Mouse (Mus musculus) common myeloid progenitor, adult 5-6 weeks (primary cell): ENCODE data around the gene Stac2. TPM values are rescaled to one million over a fixed set of nuclear protein-coding genes. Genes with fewer than 3 reads are reported as not detected.
A peak's percentile ranks its signal among the peaks of the same experiment; 100 is the strongest.

Experiments
- ATAC-seq: replicated peaks from 2 replicates; pipeline ENCODE4 v1.8.0; 2016; ENCODE audit warnings: low read depth, mild to moderate bottlenecking, moderate TSS enrichment, inconsistent platforms; ENCODE audit not compliant: poor library complexity, severe bottlenecking
- total RNA-seq: library from RNA; stranded (forward); fragments of 200-1000, 187-1606 nt; gene quantifications from 2 replicates; pipeline ENCODE4 v1.2.3, GENCODE M21; 2017

The Stac2 gene
- total RNA-seq, 1 experiment from 2014 or later, result not detected

DNA sequence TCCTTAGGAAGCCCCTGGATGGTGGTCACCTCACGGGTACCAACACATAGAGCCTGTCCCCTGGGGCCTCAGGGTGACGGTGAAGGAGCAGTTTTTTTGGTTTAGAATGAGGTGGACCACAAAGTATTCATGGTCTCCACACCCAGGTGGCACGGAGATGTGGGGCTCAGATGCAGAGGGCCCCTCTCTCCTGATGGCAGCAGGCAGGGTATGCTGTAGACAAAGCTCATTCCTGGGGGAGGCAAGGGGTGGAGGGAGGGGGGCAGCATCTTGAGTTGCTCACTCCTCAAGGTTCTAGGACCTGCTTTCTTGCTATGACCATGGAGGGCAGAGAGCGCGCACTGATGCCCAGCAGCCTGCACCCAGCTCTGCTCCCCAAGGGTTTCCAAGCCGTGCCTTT is 51.3 kb downstream of the Stac2 start:
- ATAC-seq, result no peak

DNA sequence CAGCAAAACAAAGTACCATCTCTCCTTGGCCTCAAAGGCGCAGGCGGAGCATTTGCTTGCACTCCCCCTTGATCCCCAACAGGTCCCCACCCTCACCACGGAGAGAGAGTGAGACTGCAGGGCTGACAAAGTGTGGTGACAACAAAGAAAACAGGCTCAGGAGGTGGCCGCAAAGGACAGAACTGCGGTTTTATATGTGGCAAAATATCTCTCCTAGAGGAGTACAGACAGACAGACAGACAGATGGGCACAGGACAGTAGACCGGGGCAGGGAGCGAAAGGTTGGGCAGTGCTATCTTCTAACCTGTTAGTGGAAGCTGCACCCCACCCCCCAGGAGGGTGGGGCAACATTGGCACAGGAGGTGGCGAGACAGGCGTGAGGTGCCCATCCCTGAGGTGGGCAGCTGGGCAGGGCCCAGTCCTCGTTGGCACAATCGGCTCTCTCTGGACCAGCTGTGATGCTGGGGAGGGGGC is 51.9 kb downstream of the Stac2 start:
- no peak for ATAC-seq

DNA sequence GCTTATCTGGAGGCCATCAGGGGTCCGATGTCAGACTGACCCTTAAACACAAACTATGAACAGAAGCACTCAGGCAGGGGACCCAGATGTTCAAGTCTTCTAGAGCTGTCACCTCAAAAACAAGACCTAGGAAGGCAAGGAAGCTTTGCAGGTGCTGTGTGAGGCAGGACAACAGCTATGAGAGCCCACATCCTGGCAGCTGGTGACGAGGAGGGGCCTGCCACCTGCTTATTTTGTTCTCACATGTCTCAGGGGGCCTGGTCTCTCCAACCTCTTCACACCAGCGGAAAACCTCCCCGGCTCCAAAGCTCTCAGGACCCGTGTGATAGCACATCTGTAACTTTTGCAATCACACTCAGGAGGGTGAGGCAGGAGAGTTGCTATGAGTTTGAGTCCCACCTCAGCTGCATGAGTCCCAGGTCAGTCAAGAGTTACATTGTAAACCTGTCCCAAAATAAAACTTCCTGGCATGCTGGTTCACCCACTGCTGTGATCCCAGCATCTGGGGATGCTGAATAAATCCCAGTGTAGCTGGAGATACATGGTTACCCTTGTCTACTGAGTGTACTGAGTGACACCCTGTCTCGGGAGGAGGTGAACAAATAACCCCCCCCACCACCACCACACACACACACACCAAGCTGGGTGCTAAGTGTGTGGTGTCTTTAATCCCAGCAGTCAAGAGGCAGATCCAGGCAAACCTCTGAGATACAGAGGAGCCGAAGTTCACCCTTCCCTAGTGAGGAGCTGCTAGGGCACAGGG is 52.7 kb downstream of the Stac2 start:
- no peak for ATAC-seq

DNA sequence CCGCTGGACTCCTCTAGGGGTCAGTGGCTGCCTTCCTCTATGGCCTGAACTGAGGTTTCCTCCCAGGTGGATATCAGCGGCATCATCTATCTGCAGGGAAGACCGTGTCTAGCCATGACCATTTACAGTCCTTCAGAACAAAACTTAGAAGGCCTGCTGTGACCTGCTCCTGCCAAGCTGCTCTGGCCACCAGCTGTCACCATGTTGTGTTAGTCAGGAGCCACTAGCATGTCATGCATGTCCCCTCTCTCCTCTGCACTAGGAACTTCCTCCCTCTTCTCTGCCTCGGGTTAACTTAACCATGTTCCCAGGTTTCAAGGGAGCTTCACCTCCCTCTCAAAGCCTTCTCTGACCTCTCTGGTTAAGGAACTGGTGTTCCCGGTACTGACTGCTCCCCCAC is 53.5 kb downstream of the Stac2 start:
- ATAC-seq, result no peak

DNA sequence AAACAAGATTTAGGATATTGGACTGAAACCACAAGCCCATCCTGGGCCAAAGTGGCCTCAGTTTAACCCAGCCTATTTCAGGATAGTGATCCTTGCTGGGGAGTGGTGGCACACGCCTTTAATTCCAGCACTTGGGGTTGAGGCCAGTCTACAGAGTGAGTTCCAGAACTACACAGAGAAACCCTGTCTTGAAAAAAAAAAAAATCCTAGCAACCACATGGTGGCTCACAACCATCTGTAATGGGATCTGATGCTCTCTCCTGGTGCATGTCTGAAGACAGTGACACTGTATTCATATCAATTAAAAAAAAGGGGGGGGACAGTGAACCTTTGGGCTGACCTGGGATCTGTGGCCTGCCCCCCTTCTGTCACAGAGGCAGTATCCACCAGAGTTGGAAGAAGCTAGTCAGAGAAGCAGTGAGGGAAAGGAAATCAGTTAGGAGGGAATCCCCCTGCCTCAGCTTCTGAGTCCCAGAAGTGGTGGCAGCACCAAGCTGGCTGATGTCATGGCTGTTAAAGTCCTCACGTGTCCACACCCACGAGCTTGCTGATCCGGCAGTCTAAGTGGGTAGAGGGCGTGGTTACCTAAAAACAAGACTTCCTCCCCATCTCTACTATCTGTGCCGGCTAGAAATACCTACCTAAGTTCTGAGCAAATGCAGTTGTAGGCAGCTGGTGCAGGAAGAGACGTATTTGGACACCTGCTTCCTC is 54.2 kb downstream of the Stac2 start:
- no peak for ATAC-seq

DNA sequence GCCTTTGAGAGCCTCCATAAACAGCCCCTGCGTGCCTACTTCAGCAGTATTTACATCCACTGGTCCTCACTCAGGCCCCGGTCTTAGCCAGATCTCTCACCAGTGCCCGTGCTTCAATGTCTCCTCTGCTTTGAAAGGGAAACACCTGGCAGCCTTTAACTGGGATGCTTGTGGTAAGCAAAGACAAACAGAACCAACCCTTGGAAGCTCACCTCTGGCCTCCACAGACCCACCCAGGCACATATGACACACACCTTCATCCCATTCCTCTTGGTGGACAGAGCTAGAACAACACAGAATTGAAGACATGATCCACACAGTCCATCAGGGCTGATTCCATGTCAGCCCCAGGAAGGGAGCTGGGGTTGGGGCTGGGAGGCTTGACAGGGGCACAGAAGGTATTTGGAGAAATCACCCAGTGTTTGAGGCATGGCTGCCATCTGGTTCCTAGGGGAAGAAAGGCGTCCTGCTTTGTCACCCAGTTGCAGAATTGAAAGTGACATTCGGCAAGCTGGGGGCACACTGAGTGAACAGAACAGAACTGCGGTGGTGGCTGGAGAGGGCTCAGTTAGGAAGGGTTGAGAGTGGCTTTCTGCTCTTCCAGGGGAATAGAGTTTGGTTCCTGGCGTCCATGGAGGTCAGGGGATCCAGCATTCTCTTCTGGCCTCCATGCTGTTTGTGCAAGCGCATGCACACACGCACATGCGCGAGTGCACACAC is 55.0 kb downstream of the Stac2 start:
- no peak for ATAC-seq

DNA sequence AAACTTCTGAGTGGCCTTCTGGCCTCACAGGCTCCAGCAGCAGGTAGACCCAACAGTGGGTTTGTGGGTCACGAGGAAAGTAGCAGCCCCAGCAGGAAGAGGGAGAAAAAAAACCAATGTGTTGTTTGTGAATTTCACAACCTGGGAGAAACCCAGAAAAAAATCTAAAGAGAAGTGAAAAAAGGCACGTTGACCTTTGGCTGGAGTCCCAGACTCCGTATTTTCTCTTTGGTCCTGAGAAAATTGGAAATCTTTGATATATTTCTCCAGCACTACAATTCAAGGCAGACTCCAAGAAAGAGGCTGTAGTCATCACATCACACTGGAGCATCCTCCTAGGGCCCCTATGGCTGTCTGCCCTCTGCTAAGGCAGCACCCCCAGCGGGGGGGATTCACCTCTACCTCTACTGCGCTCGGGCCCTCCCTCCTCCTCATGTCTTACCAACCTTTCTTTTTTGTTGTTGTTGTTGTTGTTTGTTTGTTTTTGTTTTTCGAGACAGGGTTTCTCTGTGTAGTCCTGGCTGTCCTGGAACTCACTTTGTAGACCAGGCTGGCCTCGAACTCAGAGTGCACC is 55.8 kb downstream of the Stac2 start:
- no peak for ATAC-seq

DNA sequence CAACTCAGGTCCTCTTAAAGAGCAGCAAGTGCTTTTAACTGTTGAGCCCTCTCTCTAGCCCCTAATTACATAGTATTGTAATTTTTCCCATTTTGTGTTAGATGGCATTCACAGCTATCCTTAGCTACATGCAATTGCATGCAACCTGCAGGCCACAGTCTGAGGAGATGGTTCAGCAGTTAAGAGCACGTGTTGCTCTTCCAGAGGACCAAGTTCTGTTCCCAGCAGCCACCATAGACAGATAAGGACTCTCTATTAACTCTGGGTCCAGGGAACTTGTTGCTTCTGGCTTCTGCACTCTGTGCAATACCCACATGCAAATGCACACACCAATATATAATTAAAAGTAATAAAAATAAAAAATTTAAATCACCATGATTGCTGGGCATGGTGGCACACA is 56.6 kb downstream of the Stac2 start:
- no peak for ATAC-seq

DNA sequence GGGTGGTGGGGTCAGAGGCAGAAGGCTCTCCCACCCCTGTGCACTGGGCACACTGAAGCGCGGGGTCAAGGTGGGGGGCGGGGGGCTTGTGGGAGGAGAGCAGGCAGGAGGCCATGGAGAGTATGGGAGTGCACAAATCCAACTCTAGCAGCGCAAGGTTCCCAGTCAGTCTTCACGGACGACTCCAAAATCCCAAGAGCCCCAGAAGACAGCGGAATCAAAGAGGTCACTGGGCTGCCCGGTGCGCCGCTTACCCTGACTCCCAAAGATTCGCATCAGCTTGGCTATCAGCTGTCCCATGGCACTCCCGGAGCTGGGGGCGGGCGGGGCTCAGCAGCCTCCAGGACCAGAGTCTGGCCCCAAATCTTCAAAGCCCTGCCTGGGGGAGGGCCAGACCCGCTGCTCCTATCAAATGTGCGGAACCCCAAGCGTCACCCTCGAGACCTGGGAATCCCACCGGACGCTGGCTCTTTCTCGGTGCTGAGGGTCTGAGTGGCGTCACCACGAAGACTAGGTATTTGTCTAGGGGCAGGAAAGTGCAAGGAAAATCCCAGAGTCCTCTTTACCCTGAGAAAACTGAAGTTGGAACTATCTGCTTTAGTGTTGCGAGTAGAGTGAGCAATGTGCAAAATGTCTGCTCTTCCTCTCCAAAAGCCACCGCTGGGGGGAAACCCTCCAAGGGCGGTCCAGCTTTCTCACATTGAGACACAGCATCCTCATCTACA is 57.5 kb downstream of the Stac2 start, which contains the start of gene Arl5c:
Arl5c (minus strand) TSS at position 618 of the 725 bp plus-strand sequence.
- peak; percentile 55 for ATAC-seq

DNA sequence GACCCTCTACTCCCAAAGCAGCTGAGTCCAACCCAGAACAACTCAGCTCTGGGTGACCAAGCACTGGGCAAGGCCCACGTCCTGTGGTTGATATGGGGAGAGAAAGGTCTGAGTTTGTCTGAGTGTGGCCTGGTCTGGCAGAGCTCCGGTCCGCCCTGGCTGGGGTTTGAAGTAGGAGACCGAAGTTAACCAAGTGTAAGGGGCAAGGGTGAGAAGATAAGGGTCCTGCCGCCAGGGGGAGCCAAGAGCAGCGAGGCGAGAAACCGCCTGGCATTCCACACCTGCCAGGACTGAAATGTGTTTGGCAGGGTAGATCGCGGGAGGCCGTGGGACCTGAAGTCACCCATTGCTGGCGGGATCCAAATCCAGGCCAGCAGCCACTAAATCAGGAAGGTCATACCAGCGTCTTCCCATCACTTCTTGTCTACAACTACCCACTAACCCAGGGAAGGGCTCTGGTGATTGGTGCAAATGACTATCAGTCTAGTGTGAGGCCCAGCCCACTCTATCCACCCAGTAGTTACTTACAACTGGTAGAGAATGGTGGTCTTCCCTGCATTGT is 58.6 kb downstream of the Stac2 start:
- peak; percentile 67 for ATAC-seq

DNA sequence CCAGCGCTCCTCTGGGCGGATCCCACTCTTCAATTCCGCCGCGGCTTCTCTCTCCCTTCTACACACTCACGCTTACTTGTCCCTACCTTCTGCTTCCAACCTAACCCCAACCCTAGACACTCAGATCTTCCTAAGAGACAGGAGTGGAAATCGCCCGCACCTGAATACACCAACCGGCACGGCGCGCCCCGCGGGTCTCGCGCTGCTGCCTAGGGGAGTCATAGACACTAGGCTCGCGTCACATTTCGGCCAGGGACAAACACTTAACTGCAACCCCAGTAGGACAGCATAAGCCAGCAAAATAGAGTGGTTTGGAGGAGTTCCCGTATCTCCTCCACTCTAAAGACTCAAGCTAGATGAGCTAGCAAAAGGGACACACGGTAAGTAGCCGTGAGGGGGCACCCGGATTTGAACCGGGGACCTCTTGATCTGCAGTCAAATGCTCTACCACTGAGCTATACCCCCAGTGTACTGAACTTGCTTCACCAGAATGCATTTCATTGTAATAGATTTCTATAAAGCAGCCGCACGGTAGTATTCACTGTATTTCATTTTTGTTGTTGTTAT is 64.6 kb downstream of the Stac2 start:
- ATAC-seq, result peak; percentile 48

DNA sequence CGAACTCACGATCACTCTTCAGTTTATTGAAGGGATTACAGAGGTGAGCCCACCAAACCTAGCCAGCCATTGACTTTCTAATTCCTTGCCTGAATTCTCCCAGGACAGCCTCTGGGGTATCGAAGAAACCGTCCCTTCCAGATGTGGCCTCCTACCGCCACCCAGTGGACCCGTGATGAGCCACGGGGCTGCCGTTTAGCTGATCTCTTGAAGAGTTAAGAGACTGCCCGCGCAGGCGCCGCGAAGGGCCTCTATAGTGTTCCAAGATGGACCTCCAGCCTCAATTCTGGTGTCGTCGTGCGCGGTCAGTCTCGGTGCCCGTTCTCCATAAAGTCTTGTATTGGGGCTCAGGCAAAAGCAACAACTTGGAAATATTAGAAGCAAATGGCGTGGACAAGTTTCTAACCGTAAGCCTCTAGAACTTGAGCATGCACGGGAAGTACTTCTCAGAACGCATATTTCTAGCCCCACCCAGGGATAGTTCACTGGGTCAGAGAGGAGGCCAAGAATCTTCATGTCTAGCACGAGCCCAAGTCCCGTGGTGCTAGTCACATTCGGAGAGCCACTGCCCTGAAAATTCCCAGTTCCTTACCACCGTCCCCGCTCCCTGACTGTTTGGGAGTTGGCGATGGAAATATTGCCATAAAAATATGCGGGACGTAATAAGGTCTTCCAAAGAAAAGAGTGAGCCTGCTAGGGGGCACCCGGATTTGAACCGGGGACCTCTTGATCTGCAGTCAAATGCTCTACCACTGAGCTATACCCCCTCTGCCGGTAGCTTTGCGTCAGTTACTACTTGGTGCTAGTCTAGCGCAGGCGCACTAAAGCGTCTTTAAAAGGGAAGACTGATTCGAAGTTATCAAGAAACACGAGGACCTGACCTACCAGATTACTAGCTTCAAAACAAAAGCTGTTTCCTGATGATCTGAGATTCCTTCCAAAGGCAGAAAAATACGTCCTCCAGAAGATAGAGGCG is 65.4 kb downstream of the Stac2 start:
- peak; percentile 74 for ATAC-seq

DNA sequence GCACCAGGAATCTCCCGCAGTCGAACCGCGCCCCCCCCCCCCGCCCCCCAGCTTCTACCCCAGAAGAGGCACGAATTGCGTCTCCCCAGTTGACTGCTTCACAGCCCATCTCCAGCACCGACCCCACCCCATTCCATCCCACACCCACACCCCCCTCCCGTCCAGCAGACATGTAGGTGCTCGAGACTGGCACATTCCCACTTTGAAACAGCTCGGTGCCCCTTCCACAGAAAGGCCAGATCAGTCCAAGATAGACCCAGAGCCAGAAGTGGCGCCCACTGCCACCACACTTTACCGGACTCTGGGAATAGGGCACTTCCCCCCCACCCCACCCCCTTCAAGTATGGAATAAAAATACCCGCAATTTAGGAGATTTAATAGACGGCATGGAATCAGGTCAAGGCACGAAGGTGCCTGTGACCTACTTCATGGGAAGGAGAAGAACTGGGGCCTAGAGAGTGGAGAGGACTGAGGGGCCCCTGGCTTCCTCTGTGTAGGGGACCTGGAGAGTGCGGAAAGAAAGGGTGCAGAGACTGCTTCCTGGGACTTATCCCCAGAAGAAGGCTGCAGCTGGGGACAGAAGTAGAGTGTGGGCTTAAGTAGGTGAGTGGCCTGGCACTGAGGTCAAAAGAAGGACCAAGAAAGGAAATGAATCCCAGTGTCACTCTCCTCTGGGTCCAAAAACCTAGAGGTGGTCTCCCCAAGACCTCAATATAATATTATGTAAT is 66.4 kb downstream of the Stac2 start:
- no peak for ATAC-seq
